In genomic region chr7:68049048-68049447, GRCm38 (mm10) we compare ENCODE assay signal across 14 mouse cellular contexts.
"Had no signal": no experiment of that assay in that cellular context is flagged by ENCODE, and none has a peak within 500 bp of the region (broad histone marks: within the 10 kb centered on the region; RNA-seq: fewer than 3 reads in every experiment).

No protein-coding gene starts in this region.

- H3K27me3 ChIP-seq: kidney, embryonic 15.5 days; liver, embryonic 13.5 days had no signal

- H3K27ac ChIP-seq: kidney, embryonic 15.5 days; liver, embryonic 13.5 days had no signal

- H3K9ac ChIP-seq: kidney, embryonic 15.5 days; liver, embryonic 13.5 days had no signal

- H3K4me3 ChIP-seq: kidney, embryonic 15.5 days; liver, embryonic 13.5 days had no signal

- H3K4me2 ChIP-seq: kidney, embryonic 15.5 days; liver, embryonic 13.5 days; midbrain, embryonic 11.5 days had no signal

- H3K9me3 ChIP-seq: kidney, embryonic 15.5 days; liver, embryonic 13.5 days had no signal

- DNase-seq: kidney, adult 8-10 months; kidney, postnatal 10 days; kidney, postnatal 36 days; liver, embryonic 13.5 days; lung, adult 2 months; lung, postnatal 14 days; lung, postnatal 4 days; midbrain, embryonic 14.5 days; retina, postnatal 1 day; right cerebral cortex, postnatal 25 days; thymus, adult 18-20 months; thymus, postnatal 36 days had no signal

- H3K36me3 ChIP-seq: kidney, embryonic 15.5 days; liver, embryonic 13.5 days had no signal
